Mouse (Mus musculus) layer of hippocampus, postnatal 10 days (tissue): ENCODE results near the gene Myo15b. TPM values are rescaled to one million over a fixed set of nuclear protein-coding genes. Genes with fewer than 3 reads are reported as not detected.

ENCODE experiments used
- DNase-seq, 2 experiments: peaks; one replicate each; pipeline ENCODE4 v3.0.0; 2021; ENCODE audit warnings: low spot score in 2 of 2
- total RNA-seq, 2 experiments: library from RNA; stranded (reverse); gene quantifications; 2 replicates each; pipeline ENCODE4 v1.2.3; 2021

The Myo15b gene
- total RNA-seq, 2 experiments from 2014 or later, result 0.04 to 0.21 TPM

DNA sequence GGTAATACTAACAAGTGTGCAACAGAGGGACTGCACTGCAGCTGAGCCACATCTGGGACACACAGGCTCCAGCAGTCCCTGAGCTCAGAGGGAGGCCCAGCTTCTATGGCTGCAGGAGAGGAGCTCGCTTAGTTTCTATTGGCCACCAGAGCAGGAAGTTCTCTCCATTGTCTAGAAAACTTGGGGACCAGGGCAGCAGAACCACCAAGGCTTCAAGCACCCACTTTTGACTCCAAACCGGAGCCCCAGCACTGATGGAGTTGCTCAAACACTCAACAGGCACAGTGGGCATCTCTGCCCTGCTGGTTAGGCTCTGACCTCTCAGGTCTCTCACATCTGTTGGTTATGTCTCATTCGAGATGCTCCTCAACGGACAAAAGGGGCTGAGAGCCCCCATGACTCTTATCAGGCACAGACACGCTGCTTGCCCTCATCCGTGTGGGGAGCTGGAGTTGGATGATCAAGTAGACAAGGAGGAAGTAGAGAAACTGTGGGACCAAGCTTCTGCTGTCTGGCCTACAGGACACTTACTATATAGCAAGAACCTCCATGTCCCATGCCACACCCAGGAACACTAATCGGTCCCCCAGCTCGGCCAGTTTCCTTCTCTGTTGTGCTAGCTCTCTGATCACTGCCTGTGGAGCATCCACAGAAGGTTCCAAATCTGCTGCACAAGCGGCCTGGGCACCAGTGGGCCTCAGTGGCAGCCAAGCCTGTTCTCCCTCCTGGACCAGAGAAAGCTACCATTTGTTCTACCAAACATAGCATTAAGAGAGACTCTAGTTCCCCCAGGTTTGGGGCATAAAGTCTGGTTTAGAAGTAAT, 43.3 kb downstream of the Myo15b start:
- no peak for DNase-seq

GRCm38 (mm10) chr11:115902177-115902576, 44.0 kb downstream of the Myo15b start:
- no peak for DNase-seq

GRCm38 (mm10) chr11:115902831-115903230, 44.6 kb downstream of the Myo15b start:
- DNase-seq, result no peak

DNA sequence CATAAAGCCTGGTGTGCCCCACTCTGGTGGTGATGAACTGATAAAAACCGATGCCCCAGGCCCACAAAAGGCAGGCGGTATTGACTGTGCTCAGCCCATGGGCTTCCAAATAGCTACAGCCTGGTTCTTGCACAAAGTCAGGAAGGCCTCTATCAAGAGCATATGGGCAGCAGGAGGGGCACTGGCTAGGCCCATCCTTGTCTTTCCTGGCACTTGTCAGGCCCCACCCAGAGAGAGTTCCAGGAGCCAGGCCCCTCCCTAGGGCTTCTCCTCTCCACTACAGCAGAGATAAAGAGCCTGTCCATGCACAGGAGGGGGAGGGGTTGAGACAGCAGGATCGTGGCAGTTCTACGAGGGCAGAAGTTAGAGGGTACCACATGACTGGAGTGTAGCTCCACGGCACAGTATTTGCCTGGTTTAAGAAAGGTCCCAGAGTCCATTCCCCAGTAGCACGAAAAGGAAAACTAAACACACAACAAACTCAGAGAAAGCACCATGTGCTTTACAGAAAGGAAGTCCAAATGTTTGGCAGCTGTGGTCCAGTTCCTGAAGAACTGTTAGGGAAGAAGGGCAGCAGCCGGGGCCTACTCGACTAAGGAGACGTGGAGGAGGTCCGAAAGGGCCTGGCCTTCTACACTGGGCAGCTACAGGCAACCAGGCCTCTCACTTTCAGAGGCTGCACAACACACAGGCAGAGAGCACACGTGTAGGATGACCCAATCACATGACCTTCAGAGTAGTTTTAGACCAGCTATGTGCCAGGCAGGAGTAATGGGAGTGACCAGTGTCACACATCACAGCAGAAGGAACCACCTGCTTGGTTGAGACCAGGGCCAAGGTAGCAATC, 45.4 kb downstream of the Myo15b start:
- DNase-seq, result no peak

DNA sequence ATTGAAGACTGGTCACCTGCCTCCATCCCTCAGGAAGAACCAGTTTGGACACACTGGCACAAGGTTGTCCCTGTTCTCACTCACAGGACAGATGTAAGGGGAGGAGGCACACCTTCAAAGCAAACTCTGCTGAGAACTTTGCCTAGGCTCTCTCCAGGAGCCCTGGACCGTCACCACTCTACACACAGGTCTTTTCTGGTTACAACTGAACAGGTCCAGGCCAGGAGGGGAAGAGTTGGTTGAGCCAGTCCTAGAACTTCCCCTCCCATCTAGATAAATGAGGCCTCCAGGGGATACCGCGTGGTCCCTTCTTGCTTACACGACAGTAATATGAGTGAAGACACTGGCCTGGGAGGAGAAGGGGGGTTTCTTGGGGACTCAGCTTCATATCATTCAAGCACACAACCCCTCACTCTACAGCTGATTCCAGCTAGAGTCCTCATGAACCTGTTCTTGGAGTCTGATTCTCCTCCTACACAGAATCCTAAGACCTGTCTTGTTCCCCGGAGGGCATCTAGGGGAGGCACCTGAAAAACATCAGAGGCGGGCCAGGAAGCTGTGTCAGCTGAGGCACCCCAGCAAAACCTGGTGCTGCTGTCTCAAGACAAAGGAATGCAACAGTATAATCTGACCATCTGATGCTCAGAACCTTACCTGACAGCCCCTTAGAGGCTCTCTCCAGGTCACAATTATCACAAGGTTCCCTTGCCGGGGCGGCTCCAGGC, 46.2 kb downstream of the Myo15b start:
- DNase-seq, result no peak

DNA sequence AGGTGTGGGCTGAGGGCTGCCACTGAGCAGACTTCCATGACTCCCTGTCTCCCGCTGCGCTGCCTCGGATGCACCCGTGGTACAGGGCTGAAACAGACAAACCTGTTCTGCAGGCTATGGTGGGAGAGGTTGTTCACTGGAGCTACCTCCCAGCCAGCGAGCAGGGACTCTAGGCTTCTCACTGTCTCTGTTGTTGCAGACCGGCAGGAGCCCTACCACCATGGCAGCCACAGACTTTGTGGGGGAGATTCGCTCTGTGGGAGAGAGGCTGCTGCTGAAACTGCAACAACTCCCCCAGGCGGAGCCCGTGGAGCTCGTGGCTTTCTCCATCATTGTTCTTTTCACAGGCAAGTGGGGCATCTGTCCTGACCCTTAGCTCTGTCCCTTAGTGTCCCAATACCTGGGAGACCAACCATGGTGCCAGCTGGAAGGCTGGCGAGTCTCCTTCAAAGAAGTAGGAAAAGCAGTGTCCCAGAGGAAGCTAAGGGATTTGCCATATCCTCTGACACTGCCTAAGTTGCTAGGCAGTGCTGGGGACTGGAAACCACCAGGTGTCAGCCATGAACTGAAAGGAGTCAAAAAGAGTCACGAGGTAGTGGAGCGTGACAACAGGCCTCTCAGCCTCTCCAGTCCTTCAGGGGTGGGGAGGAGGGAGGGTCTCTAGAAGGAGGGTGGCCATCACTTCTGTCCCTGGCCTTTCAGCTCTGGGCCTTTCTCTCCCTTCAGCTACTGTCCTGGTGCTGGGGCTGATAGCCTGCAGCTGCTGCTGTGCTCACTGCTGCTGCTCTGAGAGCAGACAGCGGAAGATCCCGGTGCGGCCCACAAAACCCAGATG, 47.0 kb downstream of the Myo15b start:
- peak in 1 of 2 experiments; percentile 42 for DNase-seq

DNA sequence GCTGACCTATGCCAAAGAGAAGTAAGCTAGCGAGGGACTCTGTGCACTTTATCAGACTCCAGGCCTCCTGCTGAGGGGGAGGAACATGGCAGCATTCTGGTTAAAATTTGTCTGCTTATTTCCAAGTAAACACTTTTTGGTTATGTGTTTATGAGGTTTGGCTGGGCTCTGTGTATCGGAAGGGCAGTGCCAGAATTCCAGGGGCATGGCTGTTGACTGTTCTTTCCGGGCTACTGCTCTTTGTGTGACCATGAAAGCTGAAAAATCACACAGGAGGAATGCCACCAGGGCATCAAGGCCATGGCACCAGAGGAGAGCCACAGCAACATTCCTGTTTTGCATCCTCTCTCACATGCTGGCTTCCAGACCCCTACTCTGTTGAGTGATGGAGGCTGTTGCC, 47.9 kb downstream of the Myo15b start:
- DNase-seq, result no peak

GRCm38 (mm10) chr11:115906521-115906920, 48.3 kb downstream of the Myo15b start:
- no peak for DNase-seq

DNA sequence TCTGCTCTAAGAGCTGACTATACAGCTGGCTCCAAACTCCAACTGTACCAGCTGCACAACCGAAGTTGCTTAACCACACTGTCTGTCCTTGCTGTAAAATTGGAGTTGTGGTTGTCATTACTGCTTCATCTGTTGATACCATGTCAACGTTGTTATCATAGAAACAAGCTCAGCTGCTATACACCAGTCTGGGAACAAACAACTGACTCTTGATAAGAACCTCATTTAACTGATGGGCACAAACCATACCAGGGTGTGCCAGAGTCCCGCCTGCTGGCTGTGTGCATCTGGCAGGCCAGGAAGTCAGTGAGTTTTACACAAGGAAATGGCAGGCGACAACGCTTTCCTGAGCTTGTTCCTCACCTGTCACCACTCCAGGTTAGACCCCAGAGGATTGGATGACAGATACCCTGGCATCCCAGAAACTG, 52.9 kb downstream of the Myo15b start:
- DNase-seq, result no peak

DNA sequence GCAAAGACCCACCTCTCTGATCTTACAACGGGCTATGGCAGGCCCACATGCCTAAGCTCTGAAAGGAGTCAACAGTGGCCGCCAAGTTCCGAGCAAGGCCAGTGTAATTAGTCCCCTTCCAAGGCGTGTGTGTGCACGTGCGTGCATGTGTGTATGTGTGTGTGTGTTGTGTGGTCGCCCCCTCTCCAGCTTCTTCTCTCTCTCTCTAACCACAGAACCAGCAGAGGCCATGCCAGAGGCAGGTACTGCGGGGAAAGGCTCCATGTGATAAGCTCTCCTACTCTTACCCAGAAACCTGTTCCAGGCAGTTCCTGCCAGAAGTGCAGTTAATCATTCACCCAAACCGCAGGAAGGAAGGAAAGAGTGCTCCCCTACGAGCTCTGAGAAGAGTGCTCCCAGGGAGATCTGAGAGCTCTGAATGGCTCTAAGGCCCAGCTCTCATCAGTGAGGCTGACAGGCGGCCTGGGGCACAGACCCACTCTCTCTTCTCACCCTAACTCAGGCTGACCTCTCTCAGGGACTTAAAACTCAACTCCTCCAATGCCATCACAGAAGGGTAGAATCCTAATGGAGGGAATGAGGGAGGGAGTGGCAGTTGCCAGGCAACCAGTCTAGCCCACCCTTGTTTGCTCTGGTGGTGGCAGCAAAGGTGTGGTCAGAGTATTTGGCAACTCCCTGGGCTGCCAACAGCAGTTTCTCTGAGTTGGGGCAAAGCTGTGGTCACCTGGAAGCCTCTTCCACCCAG, 53.6 kb downstream of the Myo15b start, which contains the start of gene Smim6:
TSS of gene Smim6 (plus strand) at position 386 of the 745 bp plus-strand sequence.
- DNase-seq, result no peak

GRCm38 (mm10) chr11:115916579-115916978, 58.4 kb downstream of the Myo15b start:
- DNase-seq, result no peak

- no peak for DNase-seq
Observed at GRCm38 (mm10) chr11:115918637-115919036, 60.4 kb downstream of the Myo15b start.

GRCm38 (mm10) chr11:115919073-115919472, 60.9 kb downstream of the Myo15b start:
- no peak for DNase-seq

GRCm38 (mm10) chr11:115920110-115920818, 62.1 kb downstream of the Myo15b start:
- DNase-seq, result peak; percentile 42 to 60

DNA sequence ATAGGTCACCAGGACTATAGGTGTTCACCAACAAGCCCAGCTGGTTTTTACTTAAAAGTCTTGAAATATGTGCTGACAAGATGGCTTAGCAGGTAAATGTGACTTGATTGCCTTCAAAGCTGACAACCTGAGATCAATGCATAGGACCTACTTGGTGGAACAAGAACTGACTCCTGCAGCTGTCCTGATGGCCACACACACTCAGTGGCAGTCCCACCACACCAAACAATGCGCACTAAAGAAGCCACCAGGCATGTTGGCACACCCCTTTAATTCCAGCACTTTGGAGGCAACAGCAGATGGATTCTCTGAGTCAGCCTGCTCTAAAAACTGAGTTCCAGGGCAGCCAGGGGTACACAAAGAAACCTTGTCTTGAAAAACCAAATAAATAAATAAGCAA, 63.8 kb downstream of the Myo15b start:
- no peak for DNase-seq

DNA sequence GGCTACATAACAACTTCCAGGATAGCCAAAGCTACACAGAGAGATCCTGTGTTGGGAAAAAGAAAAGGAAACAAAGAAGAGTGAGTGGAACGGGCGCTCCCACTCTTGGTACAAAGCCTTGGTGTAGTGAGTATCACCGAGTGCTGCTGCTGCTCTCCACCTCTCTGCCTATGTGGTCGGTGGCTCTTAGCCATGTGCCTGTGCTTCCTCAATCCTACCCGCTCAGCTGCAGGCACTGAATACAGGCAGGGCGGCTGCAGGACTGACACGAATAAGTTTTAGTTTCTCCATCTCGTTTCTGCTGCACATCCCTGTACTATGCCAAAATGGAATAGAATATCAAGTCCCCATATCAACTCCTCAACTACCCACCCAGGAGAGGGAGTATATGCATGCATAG, 70.8 kb downstream of the Myo15b start:
- DNase-seq, result no peak

DNA sequence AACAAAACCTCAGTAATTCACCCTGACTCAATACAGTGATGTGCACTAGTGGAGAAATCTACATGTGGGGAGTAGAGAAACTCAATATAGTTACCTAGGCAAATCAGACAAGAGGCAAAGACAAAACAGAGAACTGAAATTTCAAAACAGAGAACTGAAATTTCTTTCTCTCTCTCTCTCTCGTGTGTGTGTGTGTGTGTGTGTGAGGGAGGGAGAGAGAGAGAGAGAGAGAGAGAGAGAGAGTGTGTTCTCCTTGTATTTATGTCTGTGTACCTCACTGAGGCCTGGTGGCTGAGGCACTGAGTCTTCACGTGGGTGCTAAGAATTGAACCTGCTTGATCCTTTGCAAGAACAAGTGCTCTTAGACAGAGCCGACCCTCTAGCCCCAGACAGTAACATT, 71.6 kb downstream of the Myo15b start:
- no peak for DNase-seq

DNA sequence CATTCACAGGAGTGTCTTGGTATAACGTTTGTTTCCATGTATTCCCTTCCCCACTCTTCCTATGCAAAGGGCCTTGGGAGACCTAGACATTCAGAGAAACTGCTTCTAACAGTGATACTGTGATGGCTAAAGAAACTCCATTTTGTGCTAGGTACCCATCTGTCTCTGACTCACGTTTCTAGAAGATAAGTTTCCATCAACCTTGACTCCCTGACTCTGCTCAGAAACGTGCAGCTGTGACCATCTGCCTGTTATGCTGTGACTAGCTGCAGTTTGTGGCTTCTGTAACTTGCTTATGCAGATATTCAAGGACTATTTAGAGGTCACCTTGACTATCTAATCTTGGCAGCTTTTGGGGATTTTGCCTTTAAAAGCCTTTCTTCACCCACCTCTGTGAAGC, 73.0 kb downstream of the Myo15b start:
- no peak for DNase-seq

DNA sequence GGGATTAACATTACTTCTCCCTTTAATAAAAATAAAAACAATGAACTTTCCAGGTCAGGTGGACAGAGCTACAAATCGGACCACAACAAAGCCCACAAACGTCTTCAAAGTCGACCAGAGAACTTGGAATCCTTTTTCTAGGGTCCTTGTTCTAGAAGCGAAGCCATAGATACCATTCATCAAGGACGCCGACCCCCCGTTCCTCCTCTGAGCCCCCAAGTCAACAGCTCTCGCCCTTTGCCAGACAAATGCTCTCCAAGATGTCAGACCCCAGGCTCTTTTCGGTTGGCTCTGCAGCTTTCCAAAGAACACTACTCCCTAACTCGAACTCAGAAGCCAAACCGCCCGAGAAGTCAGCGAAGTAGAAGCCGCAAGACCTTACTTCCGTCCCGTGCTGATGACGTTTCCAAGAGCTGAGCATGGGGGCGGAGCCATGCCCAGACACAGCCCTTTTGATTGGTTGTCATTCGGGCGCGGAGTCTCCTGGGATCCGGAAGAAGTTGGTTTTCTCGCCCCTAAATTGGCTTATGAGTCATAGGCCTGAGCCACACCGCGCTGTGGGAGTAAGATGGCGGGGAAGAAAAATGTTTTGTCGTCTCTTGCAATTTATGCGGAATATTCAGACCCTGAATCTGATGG, 75.0 kb downstream of the Myo15b start, which contains the start of the genes Sap30bp and Recql5:
TSS of gene Sap30bp (plus strand) at position 175 of the 639 bp plus-strand sequence.
TSS of gene Recql5 (minus strand) at position 370 of the 639 bp plus-strand sequence.
- peak; percentile 97 to 98 for DNase-seq
